Mouse (Mus musculus) liver, embryonic 16.5 days (tissue): ENCODE measurements around the gene Atp6v0c. TPM values are rescaled to one million over a fixed set of nuclear protein-coding genes. Genes with fewer than 3 reads are reported as not detected.

Experiments
- ATAC-seq: fragments of 200-750 bp; cut with Nextera tagmentation; 2 replicates; pipeline ENCODE4 v1.8.0; 2017; ENCODE audit warnings: low read depth, mild to moderate bottlenecking, moderate number of reproducible peaks, moderate library complexity
- H3K27ac ChIP-seq: fragments of 300-500 bp; sonication (generic); 2 replicates; pipeline ENCODE4 v1.5.1; 2014; ENCODE audit warnings: mild to moderate bottlenecking, low read length
- H3K27me3 ChIP-seq: fragments of 300-500 bp; sonication (generic); 2 replicates; pipeline ENCODE4 v1.6.1; 2014; ENCODE audit warnings: low read depth, low read length, mixed read lengths; ENCODE audit not compliant: control insufficient read depth, insufficient read depth
- H3K36me3 ChIP-seq: fragments of 300-500 bp; sonication (generic); 2 replicates; pipeline ENCODE4 v1.6.1; 2014; ENCODE audit warnings: mild to moderate bottlenecking; ENCODE audit not compliant: control insufficient read depth, insufficient read depth
- H3K4me1 ChIP-seq: fragments of 300-500 bp; sonication (generic); 2 replicates; pipeline ENCODE4 v1.6.1; 2014; ENCODE audit warnings: low read depth, low read length, mixed read lengths; ENCODE audit not compliant: control insufficient read depth
- H3K4me2 ChIP-seq: fragments of 300-500 bp; sonication (generic); 2 replicates; pipeline ENCODE4 v1.6.1; 2014; ENCODE audit warnings: low read depth, low read length, mixed read lengths
- H3K4me3 ChIP-seq: fragments of 300-500 bp; sonication (generic); 2 replicates; pipeline ENCODE4 v1.5.1; 2014; ENCODE audit warnings: low read depth, mild to moderate bottlenecking, low read length
- H3K9ac ChIP-seq: fragments of 300-500 bp; sonication (generic); 2 replicates; pipeline ENCODE4 v1.6.1; 2014; ENCODE audit warnings: low read depth, low read length
- H3K9me3 ChIP-seq: fragments of 300-500 bp; sonication (generic); replicated peaks from 2 replicates; pipeline ENCODE4 v1.6.1; 2016; ENCODE audit warnings: low read length; ENCODE audit not compliant: control insufficient read depth
- WGBS: fragments of 180-500 bp; shearing (Covaris S2); extraction: QIAGEN DNeasy Blood & Tissue Kit; methylation state at CpG from one replicate; pipeline ENCODE4 v1.1.7; 2014; ENCODE audit not compliant: insufficient replicate concordance; 5-methylcytosine and 5-hydroxymethylcytosine counted together
- polyA plus RNA-seq: library from polyadenylated mRNA; unstranded; fragments of >200 nt; fragmentation: Nextera tagmentation; extraction: Ambion mirVana; gene quantifications from 2 replicates; pipeline ENCODE4 v1.2.1, GENCODE M21; 2015

The Atp6v0c gene
- polyA plus RNA-seq, 1 experiment from 2014 or later: 382 TPM

- Histone ChIP-seq H3K4me2 (no peak overlapping the region), H3K4me1 (peaks cover 30% of the 10 kb centered on the region), H3K27me3 (no peaks in the 10 kb centered on the region), H3K9me3 (no peaks in the 10 kb centered on the region), H3K9ac (no peak overlapping the region), H3K36me3 (peaks cover 2% of the 10 kb centered on the region; the same call in 1 of the 2 replicates), H3K4me3 (no peak overlapping the region), H3K27ac (no peak overlapping the region)
- no peak for ATAC-seq
- WGBS: 79% methylated on average over 9 of the region's 9 CpGs
Measured at GRCm38 (mm10) chr17:24155742-24156141, 13.8 kb downstream of the Atp6v0c start.

- peaks cover 30% of the 10 kb centered on the region for H3K4me1 ChIP-seq
- peak; percentile 40 for ATAC-seq
- H3K4me3 ChIP-seq: no peak overlapping the region
- WGBS: 56% methylated on average over 3 of the region's 3 CpGs
- no peaks in the 10 kb centered on the region for H3K9me3 ChIP-seq
- H3K36me3 ChIP-seq: peaks cover 2% of the 10 kb centered on the region; the same call in 1 of the 2 replicates
- no peaks in the 10 kb centered on the region for H3K27me3 ChIP-seq
- H3K4me2 ChIP-seq: no peak overlapping the region
- H3K9ac ChIP-seq: no peak overlapping the region
- H3K27ac ChIP-seq: peak overlapping the region; percentile 62
Measured at GRCm38 (mm10) chr17:24154463-24154862, 15.0 kb downstream of the Atp6v0c start.

GRCm38 (mm10) chr17:24151890-24152563 is 17.5 kb downstream of the Atp6v0c start:
- peak overlapping the region; percentile 77 for H3K9ac ChIP-seq
- no peaks in the 10 kb centered on the region for H3K9me3 ChIP-seq
- peak overlapping the region; percentile 97 for H3K4me2 ChIP-seq
- peaks cover 30% of the 10 kb centered on the region for H3K4me1 ChIP-seq
- WGBS: 2% methylated on average over 26 of the region's 26 CpGs
- H3K27ac ChIP-seq: peak overlapping the region; percentile 94
- H3K36me3 ChIP-seq: peaks cover 2% of the 10 kb centered on the region; the same call in 1 of the 2 replicates
- H3K4me3 ChIP-seq: peak overlapping the region; percentile 64
- ATAC-seq: peak; percentile 96
- no peaks in the 10 kb centered on the region for H3K27me3 ChIP-seq

- Histone ChIP-seq H3K27ac (peak overlapping the region; percentile 94), H3K27me3 (no peaks in the 10 kb centered on the region), H3K4me2 (peak overlapping the region; percentile 97), H3K4me3 (peak overlapping the region; percentile 64), H3K36me3 (peaks cover 2% of the 10 kb centered on the region; the same call in 1 of the 2 replicates), H3K4me1 (peaks cover 30% of the 10 kb centered on the region), H3K9me3 (no peaks in the 10 kb centered on the region), H3K9ac (peak overlapping the region; percentile 77)
- ATAC-seq: no peak
- 18% methylated on average over 7 of the region's 7 CpGs for WGBS
Measured at GRCm38 (mm10) chr17:24151382-24151781, 18.1 kb downstream of the Atp6v0c start.

GRCm38 (mm10) chr17:24150824-24151223 is 18.7 kb downstream of the Atp6v0c start, which contains the start of gene Pdpk1:
Pdpk1 (minus strand) TSS chr17:24150924.
- WGBS: 86% methylated on average over 2 of the region's 2 CpGs
- no peaks in the 10 kb centered on the region for H3K9me3 ChIP-seq
- peak within 1 kb of the TSS; percentile 97 for H3K4me2 ChIP-seq
- H3K9ac ChIP-seq: peak within 1 kb of the TSS; percentile 77
- peak within 1 kb of the TSS; percentile 94 for H3K27ac ChIP-seq
- H3K27me3 ChIP-seq: no peaks in the 10 kb centered on the region
- ATAC-seq: no peak
- H3K36me3 ChIP-seq: no peaks in the 10 kb centered on the region
- peak within 1 kb of the TSS; percentile 64 for H3K4me3 ChIP-seq
- peaks cover 30% of the 10 kb centered on the region for H3K4me1 ChIP-seq

GRCm38 (mm10) chr17:24149421-24149820 is 20.1 kb downstream of the Atp6v0c start:
- H3K4me2 ChIP-seq: no peak overlapping the region
- H3K9me3 ChIP-seq: no peaks in the 10 kb centered on the region

GRCm38 (mm10) chr17:24142897-24143296 is 26.6 kb downstream of the Atp6v0c start:
- Histone ChIP-seq H3K9me3 (no peaks in the 10 kb centered on the region), H3K36me3 (no peaks in the 10 kb centered on the region), H3K27ac (no peak overlapping the region), H3K9ac (no peak overlapping the region), H3K4me1 (peaks cover 22% of the 10 kb centered on the region), H3K4me3 (no peak overlapping the region), H3K4me2 (no peak overlapping the region), H3K27me3 (no peaks in the 10 kb centered on the region)
- ATAC-seq: no peak
- WGBS: 43% methylated on average over 2 of the region's 2 CpGs

More at GRCm38 (mm10) chr17:24149421-24149820, 20.1 kb downstream of the Atp6v0c start:
- Histone ChIP-seq H3K27ac (no peak overlapping the region), H3K4me1 (peaks cover 28% of the 10 kb centered on the region), H3K36me3 (no peaks in the 10 kb centered on the region), H3K4me3 (no peak overlapping the region), H3K27me3 (no peaks in the 10 kb centered on the region), H3K9ac (no peak overlapping the region)
- WGBS: 74% methylated on average over 7 of the region's 7 CpGs
- ATAC-seq: no peak

- Histone ChIP-seq H3K9me3 (no peaks in the 10 kb centered on the region), H3K4me3 (peak overlapping the region; percentile 97), H3K36me3 (no peaks in the 10 kb centered on the region), H3K9ac (peak overlapping the region; percentile 97), H3K27ac (peak overlapping the region; percentile 93), H3K4me1 (peaks cover 30% of the 10 kb centered on the region), H3K4me2 (peak overlapping the region; percentile 88), H3K27me3 (no peaks in the 10 kb centered on the region)
- WGBS: 0% methylated on average over 50 of the region's 57 CpGs
- peak; percentile 97 for ATAC-seq
Measured at GRCm38 (mm10) chr17:24141425-24141920, 28.0 kb downstream of the Atp6v0c start.

GRCm38 (mm10) chr17:24140845-24141424 is 28.6 kb downstream of the Atp6v0c start:
- peaks cover 31% of the 10 kb centered on the region for H3K4me1 ChIP-seq
- peak; percentile 43 for ATAC-seq
- H3K27me3 ChIP-seq: no peaks in the 10 kb centered on the region
- WGBS: under 1% methylated on average over 41 of the region's 43 CpGs
- H3K4me3 ChIP-seq: peak overlapping the region; percentile 97
- H3K9ac ChIP-seq: peak overlapping the region; percentile 97
- peak overlapping the region; percentile 88 for H3K4me2 ChIP-seq
- no peaks in the 10 kb centered on the region for H3K9me3 ChIP-seq
- H3K36me3 ChIP-seq: no peaks in the 10 kb centered on the region
- H3K27ac ChIP-seq: peak overlapping the region; percentile 93
